Mouse (Mus musculus) liver, embryonic 15.5 days (tissue): ENCODE measurements around the gene Olfr71. TPM values are rescaled to one million over a fixed set of nuclear protein-coding genes. Genes with fewer than 3 reads are reported as not detected.

Experiments
- ATAC-seq: fragments of 200-750 bp; cut with Nextera tagmentation; 2 replicates; pipeline ENCODE4 v1.8.0; 2017; ENCODE audit warnings: moderate number of reproducible peaks, mild to moderate bottlenecking, moderate library complexity; ENCODE audit not compliant: insufficient read depth
- H3K27ac ChIP-seq: fragments of 300-500 bp; sonication (generic); replicated peaks from 2 replicates; pipeline ENCODE4 v1.5.1; 2015; ENCODE audit warnings: mild to moderate bottlenecking, inconsistent platforms
- H3K27me3 ChIP-seq: fragments of 300-500 bp; sonication (generic); 2 replicates; pipeline ENCODE4 v1.6.1; 2015; ENCODE audit warnings: mild to moderate bottlenecking, inconsistent platforms
- H3K36me3 ChIP-seq: fragments of 300-500 bp; sonication (generic); replicated peaks from 2 replicates; pipeline ENCODE4 v1.6.1; 2015; ENCODE audit warnings: moderate library complexity, mild to moderate bottlenecking, inconsistent platforms
- H3K4me1 ChIP-seq: fragments of 300-500 bp; sonication (generic); replicated peaks from 2 replicates; pipeline ENCODE4 v1.6.1; 2015; ENCODE audit warnings: inconsistent platforms
- H3K4me2 ChIP-seq: fragments of 300-500 bp; sonication (generic); 2 replicates; pipeline ENCODE4 v1.6.1; 2015; ENCODE audit warnings: moderate library complexity, mild to moderate bottlenecking, inconsistent platforms
- H3K4me3 ChIP-seq: fragments of 300-500 bp; sonication (generic); replicated peaks from 2 replicates; pipeline ENCODE4 v1.5.1; 2015; ENCODE audit warnings: mild to moderate bottlenecking, inconsistent platforms
- H3K9ac ChIP-seq: fragments of 300-500 bp; sonication (generic); 2 replicates; pipeline ENCODE4 v1.6.1; 2015; ENCODE audit warnings: moderate library complexity, mild to moderate bottlenecking, inconsistent platforms
- H3K9me3 ChIP-seq: fragments of 300-500 bp; sonication (generic); replicated peaks from 2 replicates; pipeline ENCODE4 v1.6.1; 2016; ENCODE audit warnings: inconsistent platforms
- WGBS: fragments of 180-500 bp; shearing (Covaris S2); methylation state at CpG from one replicate; pipeline ENCODE4 v1.1.7; 2015; ENCODE audit warnings: mixed read lengths; ENCODE audit not compliant: insufficient replicate concordance; 5-methylcytosine and 5-hydroxymethylcytosine counted together
- polyA plus RNA-seq: library from polyadenylated mRNA; unstranded; fragments of >200 nt; fragmentation: Nextera tagmentation; extraction: Ambion mirVana; gene quantifications from 2 replicates; pipeline ENCODE4 v1.2.1, GENCODE M21; 2015

Olfr71 gene
- polyA plus RNA-seq, 1 experiment from 2014 or later, result not detected

DNA sequence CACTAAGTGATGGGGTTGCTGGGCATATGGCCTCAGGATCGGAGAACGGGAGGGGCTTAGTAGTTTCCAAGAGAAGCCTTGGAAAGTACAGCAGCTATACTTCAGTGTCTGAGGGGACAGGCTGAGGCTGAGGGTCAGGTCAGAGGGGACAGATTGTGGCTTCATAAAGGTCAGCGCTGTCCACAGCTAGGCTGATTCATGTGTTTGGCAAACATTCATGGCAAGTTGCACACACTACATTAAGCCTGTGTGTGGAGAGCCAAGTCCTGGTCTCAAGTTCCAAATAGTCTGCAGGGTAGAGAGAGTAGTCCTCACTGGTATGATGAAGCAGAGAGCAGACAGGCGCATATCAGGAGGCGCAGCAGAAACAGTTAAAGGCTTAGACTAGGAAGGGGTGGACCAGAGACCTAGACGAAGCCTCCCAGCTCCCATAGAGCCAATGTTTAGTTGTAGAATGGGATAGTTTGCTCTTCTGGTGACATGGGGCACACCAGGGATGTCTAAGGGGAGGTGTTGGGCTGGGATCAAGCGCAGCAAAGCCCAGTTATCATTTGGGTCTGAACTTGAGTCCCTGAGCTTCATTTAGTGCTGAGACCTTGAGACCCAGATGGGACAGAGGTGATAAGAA, 30.5 kb downstream of the Olfr71 start:
- no peak overlapping the region for H3K9ac ChIP-seq
- no peak for ATAC-seq
- no peaks in the 10 kb centered on the region for H3K9me3 ChIP-seq
- no peaks in the 10 kb centered on the region for H3K27me3 ChIP-seq
- no peak overlapping the region for H3K4me2 ChIP-seq
- WGBS, result 63% methylated on average over 7 of the region's 7 CpGs
- H3K4me1 ChIP-seq, result no peaks in the 10 kb centered on the region
- H3K4me3 ChIP-seq, result no peak overlapping the region
- H3K36me3 ChIP-seq, result no peaks in the 10 kb centered on the region
- H3K27ac ChIP-seq, result no peak overlapping the region

DNA sequence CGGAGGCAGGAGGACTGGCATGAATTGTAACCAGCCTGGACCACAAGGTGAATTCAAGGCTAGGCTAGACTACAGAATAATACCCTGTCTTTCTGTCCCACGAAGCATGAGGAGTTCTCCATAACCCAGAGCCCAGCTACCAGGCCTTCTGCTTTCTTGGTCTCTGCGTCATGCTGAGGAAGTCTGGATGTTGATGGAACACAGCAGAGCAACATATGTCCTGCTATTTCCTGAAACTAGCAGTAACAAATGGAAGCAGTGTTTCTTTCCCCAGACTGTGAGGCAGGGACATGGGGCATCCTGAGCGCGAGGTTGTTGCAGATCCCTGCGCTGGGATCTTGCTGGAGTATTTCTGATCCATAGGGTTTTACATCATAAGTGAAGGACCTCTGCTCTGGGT, 31.5 kb downstream of the Olfr71 start:
- H3K27ac ChIP-seq, result no peak overlapping the region
- H3K4me3 ChIP-seq, result no peak overlapping the region
- no peaks in the 10 kb centered on the region for H3K4me1 ChIP-seq
- H3K9me3 ChIP-seq, result no peaks in the 10 kb centered on the region
- H3K9ac ChIP-seq, result no peak overlapping the region
- no peak for ATAC-seq
- H3K27me3 ChIP-seq, result no peaks in the 10 kb centered on the region
- no peak overlapping the region for H3K4me2 ChIP-seq
- 76% methylated on average over 6 of the region's 6 CpGs for WGBS
- no peaks in the 10 kb centered on the region for H3K36me3 ChIP-seq

DNA sequence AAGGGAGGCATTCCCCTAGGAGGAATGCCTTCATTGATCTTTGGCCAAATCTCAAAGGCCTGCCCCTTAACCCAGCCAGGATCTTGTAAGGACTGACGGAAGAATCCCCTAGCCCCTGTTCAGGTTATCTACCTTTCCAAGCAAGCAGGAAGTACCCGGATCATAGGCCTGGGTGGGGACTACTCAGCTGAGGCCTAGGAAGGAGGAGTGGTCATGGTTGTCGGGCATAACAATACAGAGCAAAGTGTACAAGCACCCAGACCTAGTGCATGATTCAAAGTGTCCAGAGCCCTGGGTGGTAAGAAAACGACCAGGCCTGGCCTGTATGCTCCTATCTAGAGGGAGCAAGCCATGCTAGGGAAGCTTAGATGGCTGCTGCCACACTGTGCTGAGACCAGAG, 34.4 kb downstream of the Olfr71 start:
- Histone ChIP-seq H3K36me3 (no peaks in the 10 kb centered on the region), H3K4me2 (no peak overlapping the region), H3K27ac (no peak overlapping the region), H3K9me3 (no peaks in the 10 kb centered on the region), H3K9ac (no peak overlapping the region), H3K4me1 (no peaks in the 10 kb centered on the region), H3K27me3 (peaks cover 5% of the 10 kb centered on the region), H3K4me3 (no peak overlapping the region)
- 50% methylated on average over 4 of the region's 4 CpGs for WGBS
- ATAC-seq, result no peak

DNA sequence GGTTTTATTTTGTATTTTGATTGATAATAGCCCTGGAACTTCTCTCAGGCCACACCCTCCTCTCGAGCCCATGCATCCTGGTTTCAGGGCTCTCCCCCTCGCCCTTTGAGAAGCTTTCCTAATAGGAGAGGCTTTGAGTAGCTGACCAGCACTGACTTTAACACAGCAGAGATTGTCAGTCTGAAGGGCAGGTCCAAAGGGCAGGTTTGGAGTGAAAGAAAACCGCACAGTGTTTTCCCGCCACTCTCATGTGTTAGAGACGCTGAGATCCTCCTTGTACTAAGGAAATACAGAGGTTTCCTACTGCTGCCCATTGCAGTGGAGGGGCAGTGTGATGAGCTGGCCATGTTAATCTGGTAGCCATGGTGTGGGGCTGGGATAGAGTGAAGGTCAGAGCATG, 35.1 kb downstream of the Olfr71 start:
- 50% methylated on average over 5 of the region's 5 CpGs for WGBS
- H3K4me1 ChIP-seq, result 0 out of 2 replicates have a peak, but pooled peaks cover under 1% of the 10 kb centered on the region
- no peak overlapping the region for H3K27ac ChIP-seq
- ATAC-seq, result no peak
- H3K36me3 ChIP-seq, result no peaks in the 10 kb centered on the region
- no peak overlapping the region for H3K9ac ChIP-seq
- no peak overlapping the region for H3K4me2 ChIP-seq
- peaks cover 12% of the 10 kb centered on the region for H3K27me3 ChIP-seq
- no peaks in the 10 kb centered on the region for H3K9me3 ChIP-seq
- no peak overlapping the region for H3K4me3 ChIP-seq

DNA sequence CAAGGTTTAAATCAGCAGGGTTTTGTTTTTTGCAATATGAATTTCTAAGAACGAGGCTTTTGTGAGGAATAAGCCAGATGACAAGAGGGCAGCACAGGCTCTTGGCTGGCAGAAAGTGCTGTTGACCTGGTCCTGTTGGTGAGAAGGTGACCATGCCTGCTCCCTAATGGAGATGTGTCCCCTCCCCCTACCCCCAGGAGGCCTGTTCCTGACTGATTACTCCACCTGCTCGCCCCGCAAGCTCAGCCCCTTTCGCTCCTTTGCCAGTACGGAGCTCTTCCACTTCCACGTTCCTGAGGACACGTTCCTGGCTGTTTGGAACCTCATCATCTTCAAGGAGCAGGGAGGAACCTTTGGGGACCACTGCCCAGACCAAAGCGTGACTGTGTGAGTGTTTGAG, 36.4 kb downstream of the Olfr71 start:
- peaks cover 20% of the 10 kb centered on the region for H3K27me3 ChIP-seq
- H3K4me2 ChIP-seq, result no peak overlapping the region
- H3K9me3 ChIP-seq, result no peaks in the 10 kb centered on the region
- H3K36me3 ChIP-seq, result no peaks in the 10 kb centered on the region
- H3K9ac ChIP-seq, result no peak overlapping the region
- no peak overlapping the region for H3K27ac ChIP-seq
- ATAC-seq, result no peak
- H3K4me1 ChIP-seq, result peaks cover 11% of the 10 kb centered on the region
- WGBS, result 56% methylated on average over 8 of the region's 8 CpGs
- H3K4me3 ChIP-seq, result no peak overlapping the region

DNA sequence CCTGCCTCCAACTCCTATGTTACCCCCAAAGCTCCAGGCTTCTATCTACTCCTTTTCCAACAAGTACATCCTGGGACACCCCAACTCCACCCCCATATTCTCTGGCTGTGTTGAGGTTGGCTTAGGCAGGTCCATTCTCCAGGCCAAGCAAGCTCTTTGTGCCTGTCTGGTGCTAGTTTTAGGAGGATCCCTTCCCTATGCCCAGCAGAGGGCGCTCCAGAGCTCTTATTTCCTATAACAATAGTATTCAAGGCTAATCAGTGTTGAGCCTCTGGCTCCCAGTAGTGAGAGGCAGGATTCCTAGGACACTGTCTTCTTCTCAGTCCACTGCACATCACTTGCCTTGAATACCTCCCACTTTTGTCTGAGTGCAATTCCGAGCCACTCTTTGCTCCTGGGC, 38.0 kb downstream of the Olfr71 start:
- ATAC-seq, result no peak
- peaks cover 19% of the 10 kb centered on the region for H3K4me1 ChIP-seq
- no peak overlapping the region for H3K9ac ChIP-seq
- WGBS, result 9% methylated on average over 2 of the region's 2 CpGs
- H3K4me3 ChIP-seq, result no peak overlapping the region
- H3K4me2 ChIP-seq, result no peak overlapping the region
- H3K27ac ChIP-seq, result no peak overlapping the region
- peaks cover 26% of the 10 kb centered on the region for H3K27me3 ChIP-seq
- H3K36me3 ChIP-seq, result no peaks in the 10 kb centered on the region
- H3K9me3 ChIP-seq, result no peaks in the 10 kb centered on the region

DNA sequence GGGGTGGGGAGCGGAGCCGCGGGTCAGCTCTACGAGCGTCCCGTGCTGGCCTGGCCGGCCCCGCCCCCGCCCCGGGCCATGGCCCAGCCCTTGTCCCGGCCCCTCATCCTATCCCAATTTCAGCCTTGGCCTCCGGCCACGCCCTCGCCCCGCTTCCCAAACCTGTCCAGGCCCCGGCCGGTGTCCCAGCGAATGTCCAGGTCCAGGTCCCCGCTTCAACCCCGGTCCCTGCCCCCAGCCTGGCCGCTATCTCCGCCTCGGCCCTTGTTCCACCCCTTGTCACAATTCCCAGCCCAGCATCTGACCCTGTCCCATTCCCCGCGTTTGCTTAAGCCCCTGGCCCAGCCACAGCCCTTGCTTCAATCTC, 40.6 kb downstream of the Olfr71 start:
- peak; percentile 76 for ATAC-seq
- no peaks in the 10 kb centered on the region for H3K9me3 ChIP-seq
- H3K4me2 ChIP-seq, result peak overlapping the region; percentile 96
- peak overlapping the region; percentile 80 for H3K4me3 ChIP-seq
- H3K9ac ChIP-seq, result peak overlapping the region; percentile 77
- H3K4me1 ChIP-seq, result peaks cover 19% of the 10 kb centered on the region
- H3K27me3 ChIP-seq, result peaks cover 53% of the 10 kb centered on the region
- 1% methylated on average over 25 of the region's 25 CpGs for WGBS
- peak overlapping the region; percentile 38; the same call in 1 of the 2 replicates for H3K27ac ChIP-seq
- no peaks in the 10 kb centered on the region for H3K36me3 ChIP-seq

DNA sequence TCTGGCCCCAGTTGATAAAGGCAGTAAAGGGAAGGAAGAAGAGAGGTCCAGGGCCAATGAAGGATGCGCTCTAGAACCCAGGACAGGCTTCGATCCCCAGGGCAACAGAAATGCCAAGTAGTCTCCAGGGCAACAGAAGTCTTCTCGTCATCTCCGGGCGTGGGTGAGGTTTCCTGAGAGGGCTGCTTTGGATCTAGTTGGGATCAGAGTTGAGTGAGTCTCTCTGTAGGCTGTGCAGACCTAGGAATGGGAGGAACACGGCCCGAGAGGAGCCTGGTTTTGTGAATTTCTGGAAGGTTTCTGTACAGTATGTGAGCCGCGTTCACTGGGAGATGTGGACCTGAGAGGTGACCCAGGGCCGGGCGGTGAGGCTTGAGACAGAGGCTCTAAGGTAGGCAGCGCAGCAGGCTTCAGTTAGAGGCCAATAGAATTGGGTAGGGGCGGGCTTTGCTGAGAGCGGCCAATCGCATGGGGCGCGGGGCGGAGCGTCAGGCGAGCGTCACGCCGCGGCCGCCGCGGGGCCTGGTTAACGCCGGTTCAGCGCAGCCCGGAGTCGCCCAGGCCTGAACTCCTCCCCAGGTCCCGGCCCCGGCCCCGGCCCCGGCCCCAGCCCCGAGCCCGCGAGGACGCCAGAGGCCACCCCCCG, 41.1 kb downstream of the Olfr71 start, which contains the start of the genes Tmem8b and Fam221b:
Gene Tmem8b (plus strand): TSS at position 190 of the 646 bp plus-strand sequence.
Gene Fam221b (minus strand): TSS at position 364 of the 646 bp plus-strand sequence.
- Histone ChIP-seq H3K4me2 (peak within 1 kb of the TSS; percentile 96), H3K4me3 (peak within 1 kb of the TSS; percentile 80), H3K27me3 (peaks cover 55% of the 10 kb centered on the region), H3K27ac (peak within 1 kb of the TSS; percentile 38; the same call in 1 of the 2 replicates), H3K9ac (peak within 1 kb of the TSS; percentile 77), H3K36me3 (no peaks in the 10 kb centered on the region), H3K4me1 (peaks cover 19% of the 10 kb centered on the region), H3K9me3 (no peaks in the 10 kb centered on the region)
- ATAC-seq, result peak; percentile 94
- WGBS, result 2% methylated on average over 41 of the region's 41 CpGs

DNA sequence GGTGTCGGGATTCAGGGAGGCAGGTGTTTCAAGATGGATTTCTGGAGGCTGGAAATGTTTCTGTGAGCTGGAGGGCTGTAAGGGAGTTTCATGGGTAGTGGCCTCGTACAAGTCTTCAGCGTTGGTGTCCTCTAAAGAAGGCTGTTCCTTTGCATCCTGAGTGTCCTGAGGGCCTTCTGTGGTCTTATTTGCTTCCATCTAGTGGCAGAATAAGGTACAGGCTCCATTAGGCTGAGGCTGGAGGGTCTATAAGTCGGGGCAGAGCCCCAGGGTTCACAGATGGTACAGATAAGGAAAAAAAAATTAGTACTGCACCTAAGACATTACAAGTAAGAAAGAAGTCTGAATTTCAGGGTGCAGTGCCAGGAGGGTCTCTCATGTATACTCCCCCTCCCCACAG, 43.6 kb downstream of the Olfr71 start:
- Histone ChIP-seq H3K4me1 (peaks cover 19% of the 10 kb centered on the region), H3K36me3 (no peaks in the 10 kb centered on the region), H3K4me3 (no peak overlapping the region), H3K4me2 (no peak overlapping the region), H3K9ac (no peak overlapping the region), H3K9me3 (no peaks in the 10 kb centered on the region), H3K27me3 (peaks cover 80% of the 10 kb centered on the region), H3K27ac (no peak overlapping the region)
- no peak for ATAC-seq
- 14% methylated on average over 4 of the region's 4 CpGs for WGBS

DNA sequence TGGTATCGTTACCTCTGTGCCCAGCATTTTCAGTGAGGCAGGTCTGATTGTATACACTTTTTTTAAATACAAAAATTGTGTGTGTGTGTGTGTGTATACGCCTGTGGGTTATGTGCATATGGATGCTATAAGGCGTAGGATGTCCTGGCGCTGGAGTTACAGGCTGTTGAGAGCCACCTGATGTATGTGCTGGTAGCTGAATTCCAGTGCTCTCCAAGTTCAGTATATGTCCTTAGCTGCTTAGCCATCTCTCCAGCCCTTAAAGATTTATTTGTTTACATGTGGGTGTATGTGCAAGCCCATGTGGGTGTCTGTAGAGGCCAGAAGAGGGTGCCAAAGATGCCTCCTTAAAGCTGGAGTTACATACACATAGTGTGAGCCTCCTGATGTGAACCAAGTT, 52.9 kb downstream of the Olfr71 start:
- Histone ChIP-seq H3K27ac (no peak overlapping the region), H3K36me3 (no peaks in the 10 kb centered on the region), H3K4me2 (peak overlapping the region; percentile 91), H3K4me3 (peak overlapping the region; percentile 91), H3K4me1 (peaks cover 32% of the 10 kb centered on the region), H3K9me3 (no peaks in the 10 kb centered on the region), H3K27me3 (peaks cover 32% of the 10 kb centered on the region), H3K9ac (no peak overlapping the region)
- 55% methylated on average over 4 of the region's 4 CpGs for WGBS
- ATAC-seq, result no peak

DNA sequence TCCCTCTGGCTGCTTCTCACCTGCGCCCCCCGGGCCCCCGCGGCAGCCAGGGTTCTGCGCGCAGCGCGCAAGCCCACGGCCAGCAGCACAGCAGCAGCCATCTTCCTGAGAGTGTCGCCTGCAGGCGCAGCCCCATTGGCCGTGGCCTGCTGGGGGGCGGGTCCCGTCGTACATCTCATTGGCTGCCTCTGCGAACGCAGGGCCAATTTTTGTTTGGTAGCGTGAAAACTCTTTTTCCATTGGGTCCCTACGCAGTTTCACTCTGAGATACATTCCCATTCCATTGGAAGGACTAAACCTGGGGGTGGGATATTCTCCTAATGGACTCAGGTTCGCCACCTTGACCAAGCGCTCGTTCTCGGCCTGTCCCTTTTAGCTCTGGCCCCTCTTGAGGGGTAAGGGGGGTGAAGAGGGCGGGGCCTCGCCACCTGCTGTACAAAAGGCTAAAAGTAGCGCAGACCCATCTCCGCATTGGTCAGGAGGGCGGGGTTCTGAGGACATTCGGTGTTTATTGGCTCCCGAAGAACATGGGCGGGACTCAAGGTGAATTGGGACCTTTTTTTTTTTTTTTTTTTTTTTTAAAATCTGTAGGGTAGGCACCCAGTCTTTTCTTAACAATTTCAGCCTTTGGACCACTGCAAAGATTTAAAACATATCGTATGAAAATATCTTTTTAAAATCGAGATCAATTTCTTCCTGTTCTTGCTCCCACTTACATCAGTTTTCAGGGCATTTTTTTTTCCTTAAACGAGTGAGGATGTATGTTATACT, 53.5 kb downstream of the Olfr71 start, which contains the start of gene Hint2:
Gene Hint2 (minus strand): TSS at position 128 of the 771 bp plus-strand sequence.
- peaks cover 26% of the 10 kb centered on the region for H3K27me3 ChIP-seq
- 1% methylated on average over 34 of the region's 34 CpGs for WGBS
- ATAC-seq, result peak; percentile 95
- peak within 1 kb of the TSS; percentile 91 for H3K4me2 ChIP-seq
- peak within 1 kb of the TSS; percentile 89 for H3K9ac ChIP-seq
- H3K36me3 ChIP-seq, result no peaks in the 10 kb centered on the region
- no peaks in the 10 kb centered on the region for H3K9me3 ChIP-seq
- peak within 1 kb of the TSS; percentile 91 for H3K4me3 ChIP-seq
- peak within 1 kb of the TSS; percentile 79 for H3K27ac ChIP-seq
- H3K4me1 ChIP-seq, result peaks cover 32% of the 10 kb centered on the region
